Mouse (Mus musculus) layer of hippocampus, postnatal 14 days (tissue): ENCODE data around the gene Maats1. TPM values are rescaled to one million over a fixed set of nuclear protein-coding genes. Genes with fewer than 3 reads are reported as not detected.

ENCODE experiments used
- DNase-seq, 2 experiments: peaks; one replicate each; pipeline ENCODE4 v3.0.0; 2021 to 2022; ENCODE audit warnings: low spot score in 2 of 2, mixed read lengths in 1 of 2
- total RNA-seq, 2 experiments: library from RNA; stranded (reverse); gene quantifications; 2 replicates each; pipeline ENCODE4 v1.2.3; 2021

Gene Maats1
- total RNA-seq, 2 experiments from 2014 or later = 1.1 to 2.0 TPM

DNA sequence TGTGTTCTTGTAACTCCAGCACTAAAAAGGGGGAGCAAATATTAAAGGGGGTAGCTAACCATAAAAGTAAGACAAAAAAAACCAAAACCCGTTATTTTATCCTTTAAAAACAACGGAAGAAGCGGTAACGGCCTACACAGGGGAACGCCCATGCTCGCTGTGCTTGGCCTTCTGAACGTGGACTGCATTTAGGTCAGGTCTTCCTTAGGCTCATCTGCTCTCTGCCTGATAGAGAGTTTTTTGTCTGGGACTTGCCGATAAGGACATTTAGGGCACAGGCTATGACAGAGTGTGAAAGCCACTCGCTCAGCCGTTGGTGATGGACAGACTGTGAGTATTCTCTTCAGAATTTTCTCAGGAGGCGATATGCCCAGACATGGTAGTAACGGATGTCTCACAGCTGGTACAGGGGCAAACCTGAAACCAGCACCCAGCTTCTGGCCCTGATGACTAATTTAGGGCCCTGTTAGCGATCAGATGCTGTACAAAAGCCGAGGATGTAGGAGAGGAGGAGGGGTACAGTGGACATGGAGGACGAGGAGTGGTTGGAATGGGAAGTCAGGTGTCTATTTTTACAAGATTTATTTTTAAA, 29.9 kb upstream of the Maats1 start:
- no peak for DNase-seq

DNA sequence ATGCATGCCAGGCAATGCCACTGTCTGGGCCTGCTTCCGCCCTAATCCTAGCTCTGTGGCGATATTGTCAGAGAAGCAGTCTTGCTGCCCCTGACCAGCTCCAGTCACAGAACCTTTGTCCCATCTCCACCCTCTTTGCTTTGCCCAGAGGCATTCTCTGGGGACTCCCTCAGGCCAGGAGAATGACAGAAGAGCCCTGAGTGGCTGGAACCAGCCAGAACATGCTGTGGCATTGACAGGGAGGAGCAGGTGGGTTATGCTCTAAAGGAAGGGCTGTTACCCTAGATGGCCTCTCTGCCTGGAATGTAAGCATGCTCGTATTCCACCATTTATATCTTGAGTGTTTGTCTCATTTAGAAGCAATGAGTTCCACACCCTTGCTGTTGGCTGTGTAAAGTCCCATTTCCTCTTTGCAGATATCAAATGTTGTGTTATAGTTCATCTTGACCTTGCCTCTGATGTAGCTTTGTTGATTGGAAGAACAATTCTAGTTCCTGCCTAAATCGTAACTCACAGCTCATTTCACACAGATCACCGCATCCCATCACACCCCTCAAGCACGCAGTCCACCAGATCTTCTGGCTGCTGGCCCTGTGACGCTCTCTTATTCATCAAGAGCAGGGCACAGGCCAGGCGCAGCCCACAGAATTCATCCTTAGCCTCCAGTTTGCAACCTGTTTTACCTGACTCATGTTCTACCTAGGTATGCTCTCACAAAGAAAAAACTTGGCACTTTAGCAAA, 28.9 kb upstream of the Maats1 start:
- no peak for DNase-seq

DNA sequence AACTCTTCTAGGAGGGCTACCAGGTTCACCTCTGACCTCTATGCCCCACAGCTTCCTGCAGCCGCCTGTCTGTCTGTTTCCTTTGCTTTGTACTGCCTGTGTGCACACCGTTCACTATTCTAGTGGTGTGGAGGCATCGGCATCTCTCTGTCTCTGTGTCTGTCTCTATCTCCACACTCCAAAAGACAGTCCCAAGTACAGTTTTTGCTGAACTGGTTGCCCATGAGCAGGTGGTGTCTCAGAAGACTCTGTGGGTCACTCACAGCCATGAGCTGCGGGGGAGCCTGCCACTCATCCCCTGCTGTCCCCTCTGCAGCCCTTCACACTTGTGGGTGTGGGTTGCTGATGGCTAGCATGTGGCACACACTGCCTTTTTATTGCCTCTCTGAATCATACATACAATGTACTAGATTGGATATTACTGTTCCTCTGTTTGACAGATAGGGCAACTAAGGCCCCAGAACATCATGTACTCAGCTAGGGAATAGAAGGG, 28.1 kb upstream of the Maats1 start:
- DNase-seq = no peak

DNA sequence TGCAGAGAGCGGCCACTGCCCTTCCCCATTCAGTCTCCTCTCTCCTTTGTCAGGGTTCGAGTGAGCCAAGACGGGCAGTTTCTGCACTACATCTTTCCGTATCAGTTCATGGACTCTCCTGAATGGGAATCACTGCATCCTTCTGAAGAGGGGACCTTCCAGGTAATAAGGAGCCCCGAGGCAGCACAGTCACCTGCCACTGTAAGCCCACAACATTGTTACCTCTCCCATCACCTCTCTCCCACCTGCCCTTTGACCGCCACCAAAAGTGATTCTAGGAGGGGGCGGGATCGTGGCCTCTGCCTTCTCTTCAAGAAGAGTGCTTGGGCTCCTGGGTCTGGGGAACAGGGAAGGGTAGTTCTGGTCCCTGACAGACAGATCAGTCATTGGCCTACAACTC, 27.5 kb upstream of the Maats1 start:
- DNase-seq = no peak

DNA sequence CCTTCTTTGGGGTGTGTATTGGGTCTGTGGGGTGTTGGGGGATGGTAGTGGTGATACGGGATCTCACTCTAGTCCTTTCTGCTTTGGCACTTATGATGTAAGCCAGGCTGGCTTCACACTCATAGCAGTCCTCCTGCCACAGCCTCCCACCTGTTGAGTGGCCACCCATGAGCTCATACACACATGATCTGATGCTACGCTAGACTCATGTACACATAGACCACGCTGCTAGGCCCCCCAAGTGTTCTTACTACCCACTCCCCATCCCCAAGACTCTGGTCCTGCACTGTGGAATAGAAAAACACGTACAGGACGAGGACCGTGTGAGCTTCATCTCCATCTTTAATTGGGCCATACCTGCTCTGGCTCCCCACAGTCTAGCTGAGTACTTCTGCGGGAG, 27.1 kb upstream of the Maats1 start:
- DNase-seq = no peak

DNA sequence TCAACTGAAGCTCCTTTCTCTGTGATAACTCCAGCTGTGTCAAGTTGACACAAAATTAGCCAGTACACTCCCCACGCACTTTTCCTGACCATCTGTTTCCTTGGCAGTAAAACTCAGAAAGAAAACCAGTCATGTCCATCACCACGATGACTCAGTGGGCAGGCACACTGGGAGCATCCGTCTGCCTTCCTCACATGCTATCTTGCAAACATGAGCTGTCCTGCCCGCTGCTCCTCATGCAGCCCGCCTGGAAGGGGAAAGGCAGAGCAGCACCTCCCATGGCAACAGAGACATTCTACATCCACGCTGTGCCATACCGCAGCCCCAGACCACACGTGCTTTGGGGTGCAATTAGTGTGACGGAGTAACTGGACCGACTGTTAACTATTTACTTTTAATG, 26.4 kb upstream of the Maats1 start:
- peak in 1 of 2 experiments; percentile 33 for DNase-seq

DNA sequence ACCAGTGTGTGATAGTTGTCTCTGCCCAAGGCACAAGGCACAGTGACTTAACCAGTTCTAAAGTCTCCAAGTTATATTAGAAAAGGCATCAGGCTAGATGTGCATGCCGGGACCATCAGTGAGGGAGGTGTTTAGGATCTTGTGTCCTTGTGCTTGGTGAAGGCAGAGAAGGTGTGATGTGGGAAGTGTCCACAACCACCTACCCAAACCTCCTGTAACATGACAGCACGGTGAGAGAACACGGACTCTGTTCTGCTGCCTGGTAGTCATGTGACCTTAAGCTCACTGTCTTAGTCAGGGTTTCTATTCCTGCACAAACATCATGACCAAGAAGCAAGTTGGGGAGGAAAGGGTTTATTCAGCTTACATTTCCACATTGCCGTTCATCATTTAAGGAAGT, 24.3 kb upstream of the Maats1 start:
- DNase-seq = no peak

DNA sequence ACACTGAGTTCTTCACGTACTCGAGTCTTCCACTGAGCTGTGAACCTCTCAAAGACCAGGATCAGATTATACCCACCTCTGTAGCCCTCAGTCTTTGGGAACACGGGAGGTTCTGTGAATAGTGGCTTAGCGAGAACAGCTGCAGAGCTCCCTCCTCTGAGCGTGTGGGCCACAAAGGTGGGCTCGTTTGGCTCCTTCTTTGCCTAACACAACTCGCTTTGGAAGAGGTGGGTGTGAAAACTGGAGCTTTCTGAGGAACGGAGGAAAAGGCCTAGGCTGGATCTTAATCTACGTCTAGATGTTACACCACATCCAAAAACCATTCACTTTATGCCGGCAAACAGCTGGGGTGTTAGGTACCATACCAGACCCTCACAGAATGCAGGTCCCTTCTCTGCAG, 23.4 kb upstream of the Maats1 start:
- DNase-seq = no peak

DNA sequence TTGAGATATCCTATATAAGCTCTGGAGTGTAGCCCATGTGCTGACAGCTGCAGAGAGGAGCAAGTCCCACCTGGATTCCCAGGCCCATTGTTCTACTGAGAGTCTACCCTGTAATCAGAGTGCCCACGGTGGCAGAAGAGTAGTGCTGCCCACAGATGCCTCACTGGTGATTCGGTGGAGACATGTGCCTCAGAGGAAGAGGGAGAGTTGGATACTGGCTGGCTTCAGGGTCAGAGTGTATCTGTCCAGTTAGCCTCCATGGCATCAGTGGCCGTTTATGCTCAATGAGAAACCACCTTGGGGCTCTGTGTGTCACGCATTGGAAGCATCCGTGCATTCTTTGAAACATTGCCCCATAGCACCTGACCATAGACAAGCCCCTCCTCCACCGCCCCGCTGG, 21.7 kb upstream of the Maats1 start:
- no peak for DNase-seq

DNA sequence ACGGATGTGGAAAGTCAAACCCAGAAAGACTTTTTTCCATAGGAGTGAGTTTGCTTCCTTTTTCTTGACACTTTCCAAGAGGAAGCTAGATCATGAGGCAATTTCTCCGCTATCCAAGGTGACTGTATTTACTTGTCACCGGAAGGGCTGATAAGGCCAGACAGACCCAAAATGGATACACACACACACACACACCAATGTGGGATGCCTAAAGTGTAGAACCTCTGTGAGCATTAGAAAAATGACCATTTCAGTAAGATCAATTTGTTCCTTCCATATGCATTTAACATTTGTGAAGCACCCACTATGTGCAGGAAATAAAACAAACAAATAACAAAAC, 21.3 kb upstream of the Maats1 start:
- no peak for DNase-seq

DNA sequence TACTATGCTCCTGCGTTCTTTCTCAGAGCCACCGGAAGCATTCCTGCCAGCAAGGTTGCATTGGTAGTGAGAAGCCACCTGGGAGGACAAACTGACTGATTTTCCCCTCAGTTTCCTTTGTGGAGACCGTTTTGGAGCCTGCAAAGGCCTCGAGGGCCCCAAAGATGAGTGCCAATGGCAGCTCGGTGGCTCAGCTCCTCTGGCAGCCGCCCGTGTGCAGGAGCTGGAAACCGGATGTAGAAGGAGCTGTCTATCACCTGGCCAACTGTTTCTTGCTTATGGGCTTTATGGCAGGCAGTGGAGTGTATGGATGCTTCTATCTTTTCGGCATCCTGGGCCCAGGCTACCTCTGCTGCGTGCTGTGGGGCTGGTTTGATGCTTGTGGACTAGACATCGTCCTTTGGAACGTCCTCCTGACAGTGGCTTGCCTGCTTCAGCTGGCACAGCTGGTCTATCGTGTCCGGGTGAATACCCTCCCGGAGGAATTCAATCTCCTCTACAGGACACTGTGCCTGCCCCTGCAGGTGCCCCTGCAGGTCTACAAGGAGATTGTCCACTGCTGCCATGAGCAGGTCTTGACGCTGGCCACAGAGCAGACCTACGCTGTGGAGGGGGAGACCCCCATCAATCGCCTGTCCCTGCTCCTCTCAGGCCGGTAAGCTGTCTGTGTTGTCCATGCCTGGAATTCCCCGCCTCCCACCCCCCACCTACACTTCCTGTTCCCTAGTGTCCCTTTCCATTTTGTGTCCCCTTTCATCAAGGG, 20.7 kb upstream of the Maats1 start:
- DNase-seq = no peak

DNA sequence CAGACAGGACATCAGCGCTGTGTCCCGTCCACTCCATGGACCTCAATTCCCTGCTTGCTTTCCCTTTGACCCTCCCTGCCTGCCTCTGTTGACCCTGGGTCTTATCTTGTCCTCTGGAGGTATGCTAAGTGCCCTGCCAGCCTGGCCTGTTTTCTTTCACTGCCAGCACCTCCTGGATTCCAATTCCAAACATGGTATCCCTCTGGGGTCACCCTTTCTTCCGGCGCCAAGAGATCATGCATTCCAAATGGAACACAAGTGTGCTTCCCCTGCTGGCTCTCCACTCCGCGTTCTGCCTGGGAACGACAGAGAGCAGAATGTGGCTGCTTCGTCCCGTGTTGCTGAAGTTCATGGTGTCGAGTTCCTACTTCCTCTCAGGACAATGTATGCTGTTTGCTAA, 20.0 kb upstream of the Maats1 start, which contains the start of gene Popdc2:
Gene Popdc2 (plus strand): TSS at position 277 of the 400 bp plus-strand sequence.
- no peak for DNase-seq

DNA sequence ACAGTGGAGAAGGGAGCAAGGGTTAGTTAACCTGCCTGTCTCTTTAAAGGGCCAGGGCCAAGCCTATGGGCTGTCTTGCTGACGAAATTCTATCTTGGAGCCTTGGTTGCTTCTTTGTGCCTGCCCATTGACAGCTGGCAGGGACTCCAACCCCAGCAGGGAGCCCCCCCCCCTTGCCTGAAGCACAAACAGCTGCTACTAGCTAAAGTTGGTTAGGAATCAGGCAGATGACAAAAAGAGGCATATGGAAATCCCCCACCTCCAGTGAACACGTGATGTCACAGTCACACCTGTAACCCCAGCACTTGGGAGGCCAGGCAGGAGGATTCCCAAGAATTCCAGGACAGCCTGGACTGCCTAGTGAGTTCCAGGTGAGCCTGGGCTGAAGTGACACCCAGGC, 18.4 kb upstream of the Maats1 start:
- no peak for DNase-seq

DNA sequence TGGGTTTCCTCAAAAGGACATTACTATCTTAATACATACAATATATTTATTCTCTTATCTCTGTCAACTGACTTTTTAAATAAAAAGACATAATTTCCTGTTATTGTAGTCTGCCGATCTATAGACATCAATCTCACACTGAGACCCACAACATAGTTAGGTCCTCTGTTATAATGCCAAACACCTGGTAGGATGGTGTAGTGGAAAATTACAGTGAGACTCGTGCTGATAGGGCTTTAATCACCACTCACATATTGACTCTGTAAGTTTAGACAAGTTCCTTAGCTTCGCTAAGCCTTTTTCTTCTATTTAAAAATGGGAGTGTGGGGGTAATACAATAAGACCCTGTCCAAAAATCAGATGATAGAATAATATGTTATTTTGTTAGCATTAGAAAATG, 17.9 kb upstream of the Maats1 start:
- DNase-seq = no peak

DNA sequence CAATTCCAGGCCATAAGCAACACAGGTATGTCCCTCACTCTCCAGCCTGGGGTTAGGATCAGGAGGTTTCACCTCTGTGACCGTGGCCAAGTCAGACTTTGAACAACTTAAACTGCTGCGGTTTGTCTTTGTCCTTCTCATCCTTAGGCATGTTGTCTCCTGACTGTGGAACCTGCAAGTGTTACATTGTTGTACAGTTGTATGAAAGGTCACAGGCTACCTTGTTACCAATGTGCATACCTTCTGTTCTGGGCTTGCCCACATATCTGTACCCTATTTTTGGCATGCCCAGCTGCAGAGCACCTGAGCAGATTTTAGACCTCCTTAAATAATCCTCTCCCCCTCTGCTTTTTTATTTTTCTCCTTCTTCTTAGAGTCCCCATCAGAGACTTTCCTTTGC, 17.3 kb upstream of the Maats1 start:
- DNase-seq = no peak

DNA sequence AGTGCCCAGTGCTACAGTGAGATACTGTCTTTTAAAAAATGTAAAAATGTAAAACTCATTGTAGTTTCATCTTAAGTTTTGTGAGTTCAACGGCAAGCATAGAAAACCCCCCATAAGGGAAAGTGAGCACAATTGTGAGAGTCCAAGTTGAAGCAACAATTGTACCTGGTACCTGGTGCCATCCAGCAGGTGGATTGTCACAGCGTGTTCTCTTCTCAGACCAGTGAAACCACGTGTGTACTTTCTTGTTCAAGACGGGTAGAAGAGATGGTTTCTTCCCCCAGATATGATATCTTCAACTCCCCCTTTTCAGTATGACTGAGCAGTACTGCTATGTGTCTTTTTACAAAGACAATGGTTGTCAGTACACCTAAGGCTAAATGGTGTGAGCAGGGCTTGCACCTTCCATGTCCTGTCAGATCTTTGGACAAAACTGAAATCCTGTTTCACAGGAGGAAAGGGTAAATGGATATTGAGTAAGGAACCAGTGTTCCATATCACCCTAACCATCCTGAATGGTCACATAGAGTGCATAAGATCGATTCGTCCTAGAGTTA, 16.4 kb upstream of the Maats1 start:
- DNase-seq = no peak

DNA sequence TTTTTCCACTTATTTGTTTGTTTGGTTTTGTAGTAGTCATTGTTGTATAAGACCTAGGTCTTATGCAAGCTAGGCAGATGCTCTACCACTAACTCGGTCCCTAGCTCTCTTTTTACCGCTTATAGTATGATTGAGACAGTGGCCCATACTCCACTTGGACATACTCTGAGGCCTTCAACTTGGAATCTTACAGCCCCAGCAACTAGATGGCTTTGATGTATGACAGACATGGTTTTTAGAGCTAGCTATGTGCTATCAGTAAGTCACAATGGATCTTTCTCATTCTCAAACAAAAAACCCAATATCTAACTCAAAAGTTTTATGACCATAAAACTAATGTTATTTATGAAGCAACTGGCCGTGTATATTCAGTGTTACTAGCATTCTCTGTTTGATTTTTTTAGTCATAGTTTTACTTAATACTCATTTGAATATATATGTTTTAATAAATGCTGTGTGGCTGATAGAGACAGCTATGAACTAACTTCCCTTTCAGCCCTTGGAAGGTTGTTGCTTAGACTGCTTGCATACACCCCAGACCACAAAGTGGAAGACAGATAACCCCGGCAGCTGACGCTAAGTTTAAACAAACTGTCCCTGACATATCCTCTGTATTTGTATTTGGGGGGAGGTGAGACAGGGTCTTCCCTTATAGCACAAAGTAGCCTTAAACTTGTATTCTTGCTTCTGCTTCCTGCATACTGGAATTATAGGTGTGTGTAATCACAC, 12.4 kb upstream of the Maats1 start:
- no peak for DNase-seq

DNA sequence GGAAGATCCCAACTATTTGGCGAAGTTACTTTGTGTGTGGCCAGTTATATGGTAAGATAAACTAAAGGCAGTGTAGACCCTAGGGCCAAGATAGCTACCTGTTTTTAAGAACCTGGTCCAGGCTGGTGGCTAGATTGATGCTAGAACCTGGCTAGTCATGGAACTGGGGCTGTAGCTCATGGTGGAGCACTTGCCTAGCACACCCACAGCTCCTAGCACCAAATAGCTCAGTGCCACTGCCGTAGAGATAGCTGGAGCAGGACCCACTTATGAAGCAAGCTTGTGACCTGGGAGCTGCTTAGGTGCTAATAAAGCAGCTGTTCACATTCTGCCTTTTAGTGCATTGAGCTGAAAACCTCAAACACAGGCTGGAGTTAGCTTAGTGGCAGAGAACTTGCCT, 11.7 kb upstream of the Maats1 start:
- DNase-seq = no peak

DNA sequence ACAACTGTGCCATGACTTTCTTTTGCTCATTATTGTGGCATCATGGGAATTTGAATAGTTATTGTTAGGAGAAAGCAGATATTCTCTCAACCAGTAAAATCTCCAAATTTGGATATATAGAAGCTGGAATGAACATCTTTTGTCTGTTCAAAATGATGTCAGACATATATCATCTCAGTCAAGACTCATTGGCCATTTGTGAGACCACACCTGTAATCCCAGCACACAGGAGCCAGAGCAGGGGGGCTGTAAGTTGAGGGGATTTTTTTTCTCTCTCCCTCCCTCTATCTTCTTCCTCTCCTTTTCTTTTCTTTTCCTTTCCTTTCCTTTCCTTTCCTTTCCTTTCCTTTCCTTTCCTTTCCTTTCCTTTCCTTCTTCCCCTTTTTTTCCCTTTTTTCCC, 10.9 kb upstream of the Maats1 start:
- no peak for DNase-seq

DNA sequence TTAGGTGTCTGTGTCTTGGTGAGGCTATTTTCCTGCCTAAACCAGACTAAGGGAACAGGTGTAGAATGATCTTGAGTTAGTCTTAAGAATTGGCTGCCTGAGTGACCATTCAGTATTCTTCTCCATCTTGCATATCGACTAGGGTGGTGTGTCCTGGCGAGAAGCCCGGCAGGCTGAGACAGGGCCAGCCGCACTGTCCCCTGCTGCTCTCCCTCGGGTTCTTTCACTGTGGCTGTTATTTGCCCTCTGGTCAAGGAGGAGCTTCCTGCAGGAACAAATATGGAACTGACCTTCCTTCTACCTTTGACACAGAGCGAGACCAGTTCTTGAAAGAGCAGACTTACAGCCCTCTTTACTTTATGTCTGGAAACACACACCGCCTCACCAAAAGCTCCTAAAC, 10.1 kb upstream of the Maats1 start:
- DNase-seq = no peak

DNA sequence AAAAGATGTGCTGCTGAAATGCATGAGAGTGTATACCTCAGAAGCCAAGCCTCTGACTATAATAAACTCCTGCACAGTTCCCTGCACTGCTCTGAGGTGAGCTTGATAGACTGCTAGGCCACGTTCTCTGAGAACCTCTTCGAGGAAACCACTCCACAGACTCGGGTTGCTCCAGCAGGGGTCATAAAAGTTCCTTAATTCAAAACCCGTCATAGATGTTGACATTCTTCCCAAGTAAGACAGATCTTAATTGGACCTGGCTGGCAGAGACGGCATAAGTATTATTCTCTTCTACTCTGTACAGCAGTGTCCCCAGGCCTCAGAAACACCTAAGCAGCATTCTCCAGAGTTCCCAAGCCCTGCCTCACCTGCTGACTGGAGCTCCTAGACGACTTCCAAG, 9.0 kb upstream of the Maats1 start:
- no peak for DNase-seq
